Mouse (Mus musculus) urinary bladder, postnatal 14 days (tissue): ENCODE measurements around the gene Brdt.
A peak's percentile ranks its signal among the peaks of the same experiment; 100 is the strongest.

ENCODE experiments used
- DNase-seq: peaks from one replicate; pipeline ENCODE4 v3.0.0; 2021; ENCODE audit warnings: low spot score

The Brdt gene

GRCm38 (mm10) chr5:107330916-107331421 is at the start of gene Brdt:
Brdt (plus strand) TSS chr5:107331159.
- DNase-seq, result no peak

- no peak for DNase-seq
Observed at GRCm38 (mm10) chr5:107282561-107283307, 48.2 kb upstream of the Brdt start.

- no peak for DNase-seq
Observed at GRCm38 (mm10) chr5:107283935-107284524, 46.9 kb upstream of the Brdt start.

GRCm38 (mm10) chr5:107285563-107285962 is 45.4 kb upstream of the Brdt start:
- no peak for DNase-seq

- peak; percentile 77 for DNase-seq
Observed at GRCm38 (mm10) chr5:107287254-107287907, 43.6 kb upstream of the Brdt start.

GRCm38 (mm10) chr5:107287908-107288267 is 43.1 kb upstream of the Brdt start:
- DNase-seq, result no peak

- peak; percentile 45 for DNase-seq
Observed at GRCm38 (mm10) chr5:107288427-107289233, 42.3 kb upstream of the Brdt start.

- DNase-seq, result peak; percentile 90
Observed at GRCm38 (mm10) chr5:107289234-107289764, 41.7 kb upstream of the Brdt start, which contains the start of gene Tgfbr3. Tgfbr3 (minus strand) TSS chr5:107289629.

GRCm38 (mm10) chr5:107289986-107290385 is 41.0 kb upstream of the Brdt start:
- DNase-seq, result no peak

GRCm38 (mm10) chr5:107294041-107294440 is 36.9 kb upstream of the Brdt start:
- no peak for DNase-seq

- peak; percentile 95 for DNase-seq
Observed at GRCm38 (mm10) chr5:107295061-107295816, 35.7 kb upstream of the Brdt start.

- DNase-seq, result no peak
Observed at GRCm38 (mm10) chr5:107295817-107296511, 35.0 kb upstream of the Brdt start.

GRCm38 (mm10) chr5:107296512-107297322 is 34.2 kb upstream of the Brdt start:
- DNase-seq, result no peak

- DNase-seq, result no peak
Observed at GRCm38 (mm10) chr5:107298854-107299253, 32.1 kb upstream of the Brdt start.

GRCm38 (mm10) chr5:107303350-107303861 is 27.6 kb upstream of the Brdt start:
- DNase-seq, result peak; percentile 45

- DNase-seq, result no peak
Observed at GRCm38 (mm10) chr5:107304117-107304825, 26.7 kb upstream of the Brdt start.

- no peak for DNase-seq
Observed at GRCm38 (mm10) chr5:107307432-107307831, 23.5 kb upstream of the Brdt start.

- DNase-seq, result no peak
Observed at GRCm38 (mm10) chr5:107317141-107317540, 13.8 kb upstream of the Brdt start.

- peak; percentile 38 for DNase-seq
Observed at GRCm38 (mm10) chr5:107320703-107321102, 10.3 kb upstream of the Brdt start.
